Mouse (Mus musculus) small intestine, adult 2 months (tissue): ENCODE measurements around the gene Nprl2.

Experiments
- CTCF ChIP-seq: fragments of 200-500 bp; IDR thresholded peaks from 2 replicates; pipeline ENCODE4 v1.5.1; 2012; ENCODE audit warnings: low read depth, mild to moderate bottlenecking, control low read depth, inconsistent platforms, low read length, moderate library complexity, mixed read lengths; ENCODE audit not compliant: insufficient replicate concordance, insufficient read length; ENCODE audit errors: extremely low read depth
- POLR2A ChIP-seq: fragments of 200-500 bp; IDR thresholded peaks from 2 replicates; pipeline ENCODE4 v1.6.1; 2012; ENCODE audit warnings: low read depth, mild to moderate bottlenecking, control low read depth, inconsistent platforms, low read length, moderate library complexity

DNA sequence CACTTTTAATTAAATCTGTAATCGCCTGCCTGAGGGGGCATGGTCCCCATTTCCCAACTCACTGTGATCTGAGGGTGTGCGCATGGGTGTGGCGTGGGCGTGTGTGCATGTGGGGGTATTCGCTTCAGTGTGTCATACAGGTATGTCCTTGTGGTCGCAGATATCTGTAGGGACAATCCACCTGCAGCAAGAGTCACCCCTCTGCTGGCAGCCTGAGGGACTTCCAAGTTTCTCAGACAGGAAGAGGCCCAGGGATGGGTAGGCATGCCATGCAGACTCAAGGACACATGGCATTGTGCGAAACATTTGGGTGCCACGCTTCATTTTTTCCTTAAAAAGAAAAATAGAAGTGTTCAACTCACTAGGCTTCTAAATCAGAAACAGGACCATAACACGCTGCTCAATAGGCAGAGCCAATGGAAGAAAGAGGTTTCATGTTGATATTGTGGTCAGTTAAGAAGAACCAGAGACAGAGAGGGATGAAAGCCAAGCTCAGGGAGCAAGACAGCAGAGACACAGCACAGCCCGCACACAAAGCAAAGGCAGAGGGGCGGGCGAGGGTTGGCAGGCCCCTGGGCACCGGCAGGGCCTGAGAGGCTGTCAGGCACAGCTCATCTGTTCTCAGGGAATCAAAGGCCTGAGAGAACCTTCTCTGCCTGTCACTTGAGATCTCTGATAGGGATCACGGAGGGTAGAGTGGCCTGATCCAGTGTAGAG is 31.5 kb upstream of the Nprl2 start:
- TF ChIP-seq POLR2A (no peak), CTCF (no peak)
